Mouse (Mus musculus): ENCODE data around the gene Cdh23. TPM values are rescaled to one million over a fixed set of nuclear protein-coding genes. Genes with fewer than 3 reads are reported as not detected.
A peak's percentile ranks its signal among the peaks of the same experiment; 100 is the strongest.

The Cdh23 gene
- total and polyA plus RNA-seq, 2 experiments from 2014 or later = 0.23 TPM

- Histone ChIP-seq H3K27ac (ENCODE audit: low read depth) (no peak overlapping the region), H3K4me2 (ENCODE audit: low read depth, low read length) (peak overlapping the region; percentile 46; the same call in 1 of the 2 replicates), H3K9me3 (replicated peaks; ENCODE audit: control insufficient read depth, low read length) (no peaks in the 10 kb centered on the region), H3K4me1 (ENCODE audit: control insufficient read depth, insufficient read depth) (no peaks in the 10 kb centered on the region), H3K36me3 (replicated peaks; ENCODE audit: control insufficient read depth, insufficient read depth, low read length) (no peaks in the 10 kb centered on the region), H3K9ac (replicated peaks; ENCODE audit: low read depth, low read length) (no peak overlapping the region), H3K27me3 (ENCODE audit: control insufficient read depth, insufficient read depth, low read length) (peaks cover 12% of the 10 kb centered on the region; the same call in 1 of the 2 replicates), H3K4me3 (ENCODE audit: low read depth, low read length) (peak overlapping the region; percentile 10; the same call in 1 of the 2 replicates)
- 40% methylated on average over 24 of the region's 24 CpGs for WGBS
- ATAC-seq (ENCODE audit: insufficient read depth, low read depth) = no peak
- no peak for DNase-seq (ENCODE audit: low spot score)
- TF ChIP-seq CTCF (IDR thresholded peaks at IDR 0.05; ENCODE audit: low read depth) = no peak
- TF ChIP-seq EP300 (IDR thresholded peaks at IDR 0.05; ENCODE audit: low read depth) = no peak
These were observed 129.8 kb downstream of the Cdh23 start for GRCm38 (mm10) chr10:60566369-60567037.

GRCm38 (mm10) chr10:60564136-60564535, 132.2 kb downstream of the Cdh23 start:
- ATAC-seq (ENCODE audit: insufficient read depth, low read depth) (no peak), DNase-seq (ENCODE audit: low spot score) (no peak)
- H3K27ac ChIP-seq (ENCODE audit: low read depth) = no peak overlapping the region
- H3K9ac ChIP-seq (replicated peaks; ENCODE audit: low read depth, low read length) = no peak overlapping the region
- H3K27me3 ChIP-seq (ENCODE audit: control insufficient read depth, insufficient read depth, low read length) = peaks cover 12% of the 10 kb centered on the region; the same call in 1 of the 2 replicates
- H3K4me2 ChIP-seq (ENCODE audit: low read depth, low read length) = no peak overlapping the region
- TF ChIP-seq EP300 (IDR thresholded peaks at IDR 0.05; ENCODE audit: low read depth) = no peak
- TF ChIP-seq CTCF (IDR thresholded peaks at IDR 0.05; ENCODE audit: low read depth) = no peak
- no peak overlapping the region for H3K4me3 ChIP-seq (ENCODE audit: low read depth, low read length)
- H3K9me3 ChIP-seq (replicated peaks; ENCODE audit: control insufficient read depth, low read length) = no peaks in the 10 kb centered on the region
- WGBS = 68% methylated on average over 6 of the region's 6 CpGs
- no peaks in the 10 kb centered on the region for H3K4me1 ChIP-seq (ENCODE audit: control insufficient read depth, insufficient read depth)
- no peaks in the 10 kb centered on the region for H3K36me3 ChIP-seq (replicated peaks; ENCODE audit: control insufficient read depth, insufficient read depth, low read length)

GRCm38 (mm10) chr10:60562946-60563345, 133.3 kb downstream of the Cdh23 start:
- Histone ChIP-seq H3K27me3 (ENCODE audit: control insufficient read depth, insufficient read depth, low read length) (peaks cover 12% of the 10 kb centered on the region; the same call in 1 of the 2 replicates), H3K9ac (replicated peaks; ENCODE audit: low read depth, low read length) (no peak overlapping the region), H3K9me3 (replicated peaks; ENCODE audit: control insufficient read depth, low read length) (no peaks in the 10 kb centered on the region), H3K4me2 (ENCODE audit: low read depth, low read length) (no peak overlapping the region), H3K4me3 (ENCODE audit: low read depth, low read length) (no peak overlapping the region), H3K27ac (ENCODE audit: low read depth) (no peak overlapping the region), H3K36me3 (replicated peaks; ENCODE audit: control insufficient read depth, insufficient read depth, low read length) (no peaks in the 10 kb centered on the region), H3K4me1 (ENCODE audit: control insufficient read depth, insufficient read depth) (no peaks in the 10 kb centered on the region)
- ATAC-seq (ENCODE audit: insufficient read depth, low read depth) (no peak), DNase-seq (ENCODE audit: low spot score) (no peak)
- TF ChIP-seq CTCF (IDR thresholded peaks at IDR 0.05; ENCODE audit: low read depth) (no peak), EP300 (IDR thresholded peaks at IDR 0.05; ENCODE audit: low read depth) (no peak)
- WGBS = 39% methylated on average over 7 of the region's 7 CpGs

GRCm38 (mm10) chr10:60558491-60558927, 137.8 kb downstream of the Cdh23 start:
- TF ChIP-seq CTCF (IDR thresholded peaks at IDR 0.05; ENCODE audit: low read depth) = no peak
- no peak for TF ChIP-seq EP300 (IDR thresholded peaks at IDR 0.05; ENCODE audit: low read depth)
- 18% methylated on average over 9 of the region's 9 CpGs for WGBS
- Histone ChIP-seq H3K4me3 (ENCODE audit: low read depth, low read length) (no peak overlapping the region), H3K9ac (replicated peaks; ENCODE audit: low read depth, low read length) (no peak overlapping the region), H3K27ac (ENCODE audit: low read depth) (no peak overlapping the region), H3K27me3 (ENCODE audit: control insufficient read depth, insufficient read depth, low read length) (no peaks in the 10 kb centered on the region), H3K4me1 (ENCODE audit: control insufficient read depth, insufficient read depth) (no peaks in the 10 kb centered on the region), H3K9me3 (replicated peaks; ENCODE audit: control insufficient read depth, low read length) (no peaks in the 10 kb centered on the region), H3K4me2 (ENCODE audit: low read depth, low read length) (no peak overlapping the region), H3K36me3 (replicated peaks; ENCODE audit: control insufficient read depth, insufficient read depth, low read length) (no peaks in the 10 kb centered on the region)
- DNase-seq (ENCODE audit: low spot score) = no peak
- ATAC-seq (ENCODE audit: insufficient read depth, low read depth) = no peak

- Histone ChIP-seq H3K27me3 (ENCODE audit: control insufficient read depth, insufficient read depth, low read length) (no peaks in the 10 kb centered on the region), H3K36me3 (replicated peaks; ENCODE audit: control insufficient read depth, insufficient read depth, low read length) (no peaks in the 10 kb centered on the region), H3K9me3 (replicated peaks; ENCODE audit: control insufficient read depth, low read length) (no peaks in the 10 kb centered on the region), H3K4me3 (ENCODE audit: low read depth, low read length) (no peak overlapping the region), H3K4me1 (ENCODE audit: control insufficient read depth, insufficient read depth) (no peaks in the 10 kb centered on the region), H3K4me2 (ENCODE audit: low read depth, low read length) (no peak overlapping the region), H3K27ac (ENCODE audit: low read depth) (no peak overlapping the region), H3K9ac (replicated peaks; ENCODE audit: low read depth, low read length) (no peak overlapping the region)
- no peak for ATAC-seq (ENCODE audit: insufficient read depth, low read depth)
- 63% methylated on average over 3 of the region's 4 CpGs for WGBS
- TF ChIP-seq EP300 (IDR thresholded peaks at IDR 0.05; ENCODE audit: low read depth) (no peak), CTCF (IDR thresholded peaks at IDR 0.05; ENCODE audit: low read depth) (no peak)
- no peak for DNase-seq (ENCODE audit: low spot score)
These were observed 143.2 kb downstream of the Cdh23 start for GRCm38 (mm10) chr10:60552951-60553635.

Data from heart, postnatal 0 days (tissue).